Mouse (Mus musculus): ENCODE data around the gene Bin2. TPM values are rescaled to one million over a fixed set of nuclear protein-coding genes. Genes with fewer than 3 reads are reported as not detected.
"Not testable (repeated sequence)": the region's sequence is repeated elsewhere in the genome, so short reads cannot be mapped to it uniquely, and the experiment has no call there.

The Bin2 gene
- polyA plus RNA-seq, 1 experiment from 2014 or later, result 3.3 TPM

DNA sequence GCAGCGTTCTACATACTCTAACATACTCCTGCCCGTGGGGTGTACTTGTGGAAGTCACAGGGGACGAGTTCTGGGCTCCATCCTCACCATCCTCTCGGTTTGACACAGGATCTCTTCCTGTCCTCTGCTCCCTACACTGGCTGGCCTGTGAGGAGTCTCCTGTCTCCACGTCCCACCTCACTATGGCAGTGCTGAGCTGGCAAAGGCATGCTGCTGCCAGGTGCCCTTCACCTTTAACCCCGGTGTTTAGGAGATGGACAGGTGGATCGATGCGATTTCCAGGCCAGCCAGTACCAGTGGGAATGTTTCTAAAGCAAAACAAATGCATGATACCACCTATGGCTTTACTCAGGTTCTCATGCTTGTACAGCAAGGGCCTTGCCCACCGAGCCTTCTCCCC lies 45.6 kb downstream of the Bin2 start:
- no peaks in the 10 kb centered on the region for H3K9me3 ChIP-seq

GRCm38 (mm10) chr15:100622164-100622563 lies 47.2 kb downstream of the Bin2 start:
- Histone ChIP-seq H3K9me3 (no peaks in the 10 kb centered on the region), H3K27me3 (ENCODE audit: poor library complexity, severe bottlenecking) (no peaks in the 10 kb centered on the region), H3K4me3 (no peak overlapping the region), H3K4me1 (peaks cover 1% of the 10 kb centered on the region; the same call in 1 of the 2 replicates), H3K36me3 (replicated peaks) (peaks cover 42% of the 10 kb centered on the region), H3K27ac (no peak overlapping the region)
- no peak for DNase-seq (ENCODE audit: extremely low spot score, low spot score)
- 91% methylated on average over 7 of the region's 7 CpGs for WGBS

More for the DNA sequence above, 45.6 kb downstream of the Bin2 start:
- H3K27ac ChIP-seq, result no peak overlapping the region
- H3K36me3 ChIP-seq (replicated peaks), result peaks cover 26% of the 10 kb centered on the region
- peaks cover 15% of the 10 kb centered on the region for H3K4me1 ChIP-seq
- peaks cover under 1% of the 10 kb centered on the region; the same call in 1 of the 2 replicates for H3K27me3 ChIP-seq (ENCODE audit: poor library complexity, severe bottlenecking)
- WGBS, result 91% methylated on average over 9 of the region's 9 CpGs
- no peak for DNase-seq (ENCODE audit: extremely low spot score, low spot score)
- no peak overlapping the region for H3K4me3 ChIP-seq

DNA sequence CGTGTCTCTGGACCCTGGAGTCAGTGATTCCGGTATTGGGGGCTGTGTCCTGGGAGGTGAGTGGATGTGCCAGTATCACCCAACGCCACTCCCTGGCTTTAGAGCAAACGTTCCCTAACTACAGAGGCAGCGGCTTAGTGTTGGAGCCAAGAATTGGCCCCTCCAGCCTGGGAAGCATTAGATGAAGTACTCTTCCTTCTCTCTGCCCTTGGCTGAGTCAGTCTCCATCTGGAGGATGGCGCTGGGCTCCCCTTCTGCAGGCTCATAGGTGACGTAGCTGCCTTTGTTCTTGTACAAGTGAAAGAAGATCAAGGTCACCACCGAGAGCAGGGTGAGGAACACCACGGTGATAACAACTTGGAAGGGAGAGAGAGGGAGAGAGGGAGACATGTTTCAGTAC lies 47.7 kb downstream of the Bin2 start:
- H3K9me3 ChIP-seq; DNase-seq (ENCODE audit: extremely low spot score, low spot score); H3K4me3 ChIP-seq; H3K27me3 ChIP-seq (ENCODE audit: poor library complexity, severe bottlenecking); H3K27ac ChIP-seq; H3K4me1 ChIP-seq: not testable (repeated sequence)
- H3K36me3 ChIP-seq (replicated peaks), result peaks cover 45% of the 10 kb centered on the region
- WGBS, result 81% methylated on average over 9 of the region's 9 CpGs

DNA sequence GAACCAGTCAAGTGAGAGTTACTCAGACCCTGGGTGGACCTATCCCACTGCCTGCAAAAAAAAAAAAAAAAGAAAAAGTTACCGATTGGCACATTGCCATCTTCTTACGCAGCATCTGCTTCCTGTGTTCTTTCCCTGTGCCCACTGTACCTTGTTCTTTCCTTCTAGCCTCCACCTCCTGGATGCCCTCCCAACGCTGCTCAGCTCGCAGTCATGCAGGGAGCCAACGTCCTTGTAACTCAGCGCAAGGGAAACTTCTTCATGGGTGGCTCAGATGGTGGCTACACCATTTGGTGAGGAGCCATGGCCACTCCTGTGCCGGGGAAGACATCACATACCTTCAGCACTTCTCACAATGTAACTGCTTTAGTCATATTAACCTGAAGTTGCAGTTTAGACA lies 50.2 kb downstream of the Bin2 start:
- Histone ChIP-seq H3K27me3 (ENCODE audit: poor library complexity, severe bottlenecking) (peaks cover 5% of the 10 kb centered on the region), H3K9me3 (no peaks in the 10 kb centered on the region), H3K36me3 (replicated peaks) (peaks cover 45% of the 10 kb centered on the region), H3K4me1 (peaks cover 22% of the 10 kb centered on the region), H3K4me3 (no peak overlapping the region), H3K27ac (no peak overlapping the region)
- WGBS, result 93% methylated on average over 7 of the region's 7 CpGs
- no peak for DNase-seq (ENCODE audit: extremely low spot score, low spot score)

GRCm38 (mm10) chr15:100616221-100616620 lies 53.1 kb downstream of the Bin2 start:
- Histone ChIP-seq H3K4me3 (peak overlapping the region; percentile 92), H3K9me3 (no peaks in the 10 kb centered on the region), H3K36me3 (replicated peaks) (peaks cover 41% of the 10 kb centered on the region), H3K27me3 (ENCODE audit: poor library complexity, severe bottlenecking) (peaks cover 18% of the 10 kb centered on the region), H3K4me1 (peaks cover 33% of the 10 kb centered on the region), H3K27ac (peak overlapping the region; percentile 96)
- no peak for DNase-seq (ENCODE audit: extremely low spot score, low spot score)
- WGBS, result 1% methylated on average over 19 of the region's 19 CpGs

DNA sequence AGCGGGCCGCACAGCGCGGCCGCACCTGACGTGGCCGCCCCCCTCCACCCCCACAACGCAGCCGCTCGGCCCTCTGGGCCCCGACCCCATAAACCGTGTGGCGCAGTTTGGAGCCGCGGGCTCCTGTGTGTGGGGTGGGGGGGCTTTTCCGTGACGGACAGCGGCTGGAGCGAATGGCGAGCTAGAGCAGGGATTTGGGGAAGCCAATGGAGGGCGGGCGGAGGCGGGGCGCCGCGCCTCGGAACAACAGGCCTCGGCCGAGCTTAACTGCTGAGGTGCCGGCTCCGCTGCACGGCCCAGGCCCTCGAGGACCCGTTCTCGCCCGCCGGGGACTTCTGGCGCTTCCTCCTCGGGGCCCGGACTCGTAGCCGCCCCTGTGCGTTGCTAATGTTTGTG lies 53.5 kb downstream of the Bin2 start:
- Histone ChIP-seq H3K36me3 (replicated peaks) (peaks cover 40% of the 10 kb centered on the region), H3K27me3 (ENCODE audit: poor library complexity, severe bottlenecking) (peaks cover 18% of the 10 kb centered on the region), H3K4me1 (peaks cover 33% of the 10 kb centered on the region), H3K9me3 (no peaks in the 10 kb centered on the region), H3K4me3 (peak overlapping the region; percentile 92), H3K27ac (peak overlapping the region; percentile 96)
- WGBS, result under 1% methylated on average over 43 of the region's 43 CpGs
- peak; percentile 87 for DNase-seq (ENCODE audit: extremely low spot score, low spot score)

DNA sequence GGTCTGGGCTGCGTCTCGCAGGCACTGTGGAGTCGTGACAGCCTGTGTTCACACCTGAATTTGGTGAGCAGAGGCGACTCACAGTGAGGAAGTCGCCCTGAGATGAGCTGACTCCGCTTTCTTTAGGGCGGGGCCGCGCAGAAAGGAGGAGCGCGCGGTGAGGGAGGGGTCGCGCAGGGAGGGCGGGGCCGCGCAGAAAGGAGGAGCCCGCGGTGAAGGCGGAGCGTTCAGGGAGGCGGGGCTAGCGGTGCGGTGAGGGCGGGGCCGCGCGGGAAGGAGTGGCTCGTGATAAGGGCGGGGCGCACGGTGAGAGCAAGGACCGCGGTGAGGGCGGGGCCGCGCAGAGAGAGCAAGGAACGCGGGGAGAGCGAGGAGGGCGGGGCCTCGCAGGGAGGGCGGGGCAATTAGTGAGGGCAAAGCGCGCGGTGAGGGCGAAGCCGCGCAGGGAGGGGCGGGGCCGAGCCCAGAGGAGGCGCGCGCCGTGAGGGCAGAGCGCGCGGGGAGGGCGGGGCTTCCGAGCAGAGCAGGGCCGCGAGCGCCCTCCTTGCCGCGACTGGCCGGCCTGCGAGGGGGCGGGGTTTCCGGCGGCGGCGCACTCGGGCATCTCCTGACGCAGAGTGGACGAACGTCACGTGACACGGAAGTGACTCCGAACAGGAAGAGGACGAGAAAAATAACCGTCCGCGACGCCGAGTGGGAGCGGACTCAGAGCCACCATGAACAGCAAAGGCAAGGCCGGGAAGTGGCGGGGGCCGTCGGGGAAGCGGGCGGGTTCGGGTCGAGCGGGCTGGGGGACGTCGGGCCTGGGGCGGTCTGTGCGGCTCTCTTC lies 54.1 kb downstream of the Bin2 start, which contains the start of gene Dazap2:
Dazap2 (plus strand) TSS at position 354 of the 829 bp plus-strand sequence.
- H3K4me1 ChIP-seq, result peaks cover 33% of the 10 kb centered on the region
- under 1% methylated on average over 97 of the region's 99 CpGs for WGBS
- no peaks in the 10 kb centered on the region for H3K9me3 ChIP-seq
- peak within 1 kb of the TSS; percentile 96 for H3K27ac ChIP-seq
- peaks cover 18% of the 10 kb centered on the region for H3K27me3 ChIP-seq (ENCODE audit: poor library complexity, severe bottlenecking)
- peak within 1 kb of the TSS; percentile 92 for H3K4me3 ChIP-seq
- peak; percentile 98 for DNase-seq (ENCODE audit: extremely low spot score, low spot score)
- H3K36me3 ChIP-seq (replicated peaks), result peaks cover 34% of the 10 kb centered on the region

GRCm38 (mm10) chr15:100614218-100614995 lies 54.9 kb downstream of the Bin2 start:
- Histone ChIP-seq H3K4me3 (peak overlapping the region; percentile 92), H3K36me3 (replicated peaks) (peaks cover 26% of the 10 kb centered on the region), H3K27ac (peak overlapping the region; percentile 96), H3K27me3 (ENCODE audit: poor library complexity, severe bottlenecking) (peaks cover 18% of the 10 kb centered on the region), H3K9me3 (no peaks in the 10 kb centered on the region), H3K4me1 (peaks cover 38% of the 10 kb centered on the region)
- no peak for DNase-seq (ENCODE audit: extremely low spot score, low spot score)
- 10% methylated on average over 43 of the region's 43 CpGs for WGBS

- WGBS, result 9% methylated on average over 16 of the region's 16 CpGs
- Histone ChIP-seq H3K4me3 (peak overlapping the region; percentile 34), H3K4me1 (peaks cover 38% of the 10 kb centered on the region), H3K9me3 (no peaks in the 10 kb centered on the region), H3K27ac (0 out of 2 replicates have a peak overlapping the region, but pooled peaks have one; percentile 15), H3K27me3 (ENCODE audit: poor library complexity, severe bottlenecking) (peaks cover 18% of the 10 kb centered on the region), H3K36me3 (replicated peaks) (peaks cover 18% of the 10 kb centered on the region)
- peak; percentile 76 for DNase-seq (ENCODE audit: extremely low spot score, low spot score)
These were observed 55.8 kb downstream of the Bin2 start for GRCm38 (mm10) chr15:100613584-100613983.

DNA sequence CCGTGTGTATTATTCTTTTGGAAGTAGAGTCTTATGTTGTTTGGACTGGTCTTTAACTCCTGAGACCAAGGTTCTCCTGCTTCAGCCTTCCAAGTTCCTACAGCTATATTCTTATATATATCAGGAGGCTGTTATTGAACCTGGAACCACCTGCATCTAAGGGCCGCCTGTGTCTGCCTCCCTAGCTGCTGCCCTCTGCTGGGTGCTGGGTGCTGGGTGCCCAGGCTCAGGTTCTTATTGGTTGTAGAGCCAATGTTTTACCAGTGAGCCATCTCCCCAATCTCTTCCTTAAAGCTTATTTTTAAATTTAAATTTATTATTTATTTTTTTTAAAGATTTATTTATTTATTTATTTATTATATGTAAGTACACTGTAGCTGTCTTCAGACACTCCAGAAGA lies 56.9 kb downstream of the Bin2 start:
- DNase-seq (ENCODE audit: extremely low spot score, low spot score), result no peak
- 70% methylated on average over 2 of the region's 2 CpGs for WGBS
- Histone ChIP-seq H3K9me3 (no peaks in the 10 kb centered on the region), H3K4me3 (no peak overlapping the region), H3K27me3 (ENCODE audit: poor library complexity, severe bottlenecking) (peaks cover 18% of the 10 kb centered on the region), H3K4me1 (peaks cover 38% of the 10 kb centered on the region), H3K36me3 (replicated peaks) (peaks cover 6% of the 10 kb centered on the region), H3K27ac (no peak overlapping the region)

GRCm38 (mm10) chr15:100611951-100612350 lies 57.4 kb downstream of the Bin2 start:
- Histone ChIP-seq H3K36me3 (replicated peaks) (peaks cover 2% of the 10 kb centered on the region), H3K4me3 (no peak overlapping the region), H3K4me1 (peaks cover 37% of the 10 kb centered on the region), H3K27ac (no peak overlapping the region), H3K27me3 (ENCODE audit: poor library complexity, severe bottlenecking) (peaks cover 18% of the 10 kb centered on the region), H3K9me3 (no peaks in the 10 kb centered on the region)
- no peak for DNase-seq (ENCODE audit: extremely low spot score, low spot score)
- WGBS, result 86% methylated on average over 7 of the region's 7 CpGs

- 92% methylated on average over 8 of the region's 8 CpGs for WGBS
- H3K9me3 ChIP-seq, result not testable (repeated sequence)
- H3K27me3 ChIP-seq (ENCODE audit: poor library complexity, severe bottlenecking), result peaks cover 44% of the 10 kb centered on the region
These were observed 62.7 kb downstream of the Bin2 start for GRCm38 (mm10) chr15:100606677-100607076.

GRCm38 (mm10) chr15:100601669-100602068 lies 67.7 kb downstream of the Bin2 start:
- whole genome bisulfite sequencing, result 47% methylated on average over 3 of the region's 3 CpGs

More at GRCm38 (mm10) chr15:100606677-100607076, 62.7 kb downstream of the Bin2 start:
- H3K27ac ChIP-seq; DNase-seq (ENCODE audit: extremely low spot score, low spot score); H3K36me3 ChIP-seq (replicated peaks); H3K4me3 ChIP-seq: not testable (repeated sequence)
- H3K4me1 ChIP-seq, result peaks cover 19% of the 10 kb centered on the region

More at GRCm38 (mm10) chr15:100601669-100602068, 67.7 kb downstream of the Bin2 start:
- Histone ChIP-seq H3K4me3 (no peak overlapping the region), H3K36me3 (replicated peaks) (no peaks in the 10 kb centered on the region), H3K27me3 (ENCODE audit: poor library complexity, severe bottlenecking) (peaks cover 89% of the 10 kb centered on the region), H3K9me3 (no peaks in the 10 kb centered on the region), H3K4me1 (peaks cover 41% of the 10 kb centered on the region), H3K27ac (no peak overlapping the region)
- no peak for DNase-seq (ENCODE audit: extremely low spot score, low spot score)

Measured in forebrain, embryonic 10.5 days (tissue).